Mouse (Mus musculus): ENCODE results near the gene Gm42421.

Gm42421 gene

DNA sequence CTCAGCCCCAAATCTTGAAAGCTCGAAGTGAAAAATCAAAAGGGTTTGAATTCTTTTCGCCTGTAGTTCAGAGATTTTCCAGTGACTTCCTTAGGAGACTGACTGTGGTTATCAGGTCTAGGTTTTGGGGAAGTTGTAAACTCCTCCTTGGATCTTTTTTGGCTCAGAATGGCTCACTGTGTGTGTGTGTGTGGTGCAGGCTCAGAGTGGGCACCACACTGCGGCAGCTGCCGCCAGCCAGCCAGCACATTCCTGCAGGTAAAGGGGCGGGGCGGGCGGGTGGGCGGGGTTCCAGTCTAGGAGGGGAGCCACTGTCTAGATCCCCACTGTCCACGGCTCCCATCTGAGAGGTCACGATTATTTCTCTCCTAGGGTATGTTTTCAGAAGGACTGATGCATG lies 13.6 kb downstream of the Gm42421 start:
- DNase-seq = no peak

DNA sequence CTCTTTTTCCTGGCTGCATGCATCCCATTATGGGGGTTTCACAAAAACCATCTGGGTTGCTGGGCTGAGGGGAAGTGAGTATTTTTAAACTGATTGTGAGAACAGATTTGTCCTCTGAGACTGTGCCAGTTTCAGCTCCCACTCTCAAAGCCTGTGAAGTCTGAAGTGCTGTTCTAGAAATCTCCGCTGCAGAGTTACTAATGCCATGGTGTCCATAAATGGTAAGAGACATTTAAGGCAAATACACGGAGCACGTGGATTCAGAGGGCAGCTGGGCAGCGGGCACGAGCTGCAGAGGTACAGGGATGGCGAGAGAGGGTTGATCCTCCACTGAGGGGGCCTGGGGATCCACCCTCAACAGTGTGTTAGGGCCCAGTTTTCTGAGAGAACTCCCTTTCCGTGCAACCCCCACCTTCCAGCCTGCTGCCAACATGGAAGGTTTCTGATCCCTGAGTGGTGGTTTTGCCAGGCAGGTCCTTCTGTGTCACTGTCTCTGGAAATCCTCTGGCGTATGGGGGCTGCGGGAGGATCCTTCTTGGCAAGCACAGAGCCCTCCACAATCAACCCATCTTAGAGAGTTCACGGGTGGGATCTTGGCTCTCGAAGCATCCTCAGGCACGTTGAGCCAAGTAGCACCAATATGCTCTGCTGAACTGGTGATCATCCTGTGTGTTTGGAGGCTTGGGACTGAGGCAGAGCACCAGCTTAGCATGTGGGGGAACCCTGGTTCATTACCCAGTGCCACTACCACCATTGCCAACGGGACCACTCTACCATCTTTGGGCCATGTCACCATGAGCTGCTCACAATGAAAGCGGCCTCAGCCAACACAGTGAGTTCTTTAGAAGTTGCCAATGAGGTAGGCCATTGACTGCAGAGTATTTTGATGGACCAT lies 15.5 kb downstream of the Gm42421 start:
- peak; percentile 78 for DNase-seq

DNA sequence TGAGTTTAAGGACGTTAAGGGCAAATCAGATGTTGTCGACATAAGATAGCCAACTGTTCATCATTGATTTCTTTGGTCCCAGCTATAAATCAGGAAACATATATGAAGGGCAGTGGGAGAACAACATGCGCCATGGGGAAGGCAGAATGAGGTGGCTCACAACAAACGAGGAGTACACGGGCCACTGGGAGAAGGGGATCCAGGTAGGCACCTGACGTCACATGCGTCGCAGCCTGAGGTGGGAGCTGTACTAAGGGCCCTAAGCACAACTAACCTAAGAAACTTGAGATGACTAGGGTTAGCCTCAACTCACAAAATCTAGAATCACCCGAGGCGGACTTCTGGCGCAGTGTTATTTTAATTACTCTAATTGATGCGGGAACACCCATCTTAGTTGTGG lies 20.4 kb downstream of the Gm42421 start:
- DNase-seq = no peak

DNA sequence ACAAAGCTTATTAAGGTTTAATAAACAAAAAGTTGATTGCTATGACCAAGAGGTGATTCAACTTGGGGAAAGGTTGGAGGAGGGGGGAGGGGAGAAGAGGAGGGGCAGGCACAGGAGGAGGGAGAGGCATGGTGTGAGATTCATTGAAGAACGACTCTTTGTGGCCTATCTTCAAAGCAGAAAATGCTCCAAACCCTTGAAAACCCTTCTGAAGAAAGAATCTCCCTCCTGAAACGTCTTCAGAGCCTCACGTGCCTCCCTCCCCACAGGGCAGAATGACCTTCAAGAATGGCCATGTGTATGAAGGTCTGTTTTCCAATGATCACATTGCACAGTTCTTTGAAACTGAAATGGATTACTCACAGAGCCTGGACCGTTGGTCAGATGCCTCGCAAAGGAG lies 22.0 kb downstream of the Gm42421 start:
- no peak for DNase-seq

DNA sequence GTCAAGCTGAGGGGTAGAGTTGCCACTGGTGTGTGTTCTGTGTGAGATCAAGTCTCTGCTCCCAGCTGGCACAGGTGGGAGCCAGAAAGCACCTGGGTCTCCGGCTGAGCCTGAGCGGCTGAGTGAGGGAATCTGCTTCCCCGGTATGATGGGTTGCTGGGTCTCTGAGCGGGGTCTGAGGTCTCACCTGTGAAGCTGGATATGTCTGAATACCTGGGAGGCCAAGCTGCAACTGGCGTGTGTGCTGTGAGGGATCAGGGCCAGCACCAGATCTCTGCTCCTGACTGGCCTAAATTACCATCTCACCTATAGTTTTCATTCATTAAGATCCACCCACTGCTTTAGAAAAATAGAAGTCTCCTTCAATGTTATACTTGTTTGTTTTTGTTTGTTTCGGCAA lies 29.1 kb downstream of the Gm42421 start:
- DNase-seq = no peak

DNA sequence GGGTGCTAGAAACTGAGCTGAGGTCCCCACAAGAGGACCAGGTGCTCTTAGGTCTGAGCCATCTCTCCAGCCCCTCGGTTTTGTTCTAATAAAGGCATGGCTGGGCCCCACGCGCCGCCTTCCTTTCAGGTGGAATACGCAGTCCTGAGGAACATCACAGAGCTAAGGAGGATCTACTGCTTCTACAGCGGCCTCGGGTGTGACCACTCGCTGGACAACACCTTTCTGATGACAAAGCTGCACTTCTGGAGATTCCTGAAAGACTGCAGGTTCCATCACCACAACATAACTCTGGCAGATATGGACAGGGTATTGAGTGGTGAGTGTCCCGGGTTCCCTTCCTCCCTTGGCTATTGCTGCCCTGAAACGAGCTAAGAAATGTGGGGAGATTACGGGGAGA lies 31.6 kb downstream of the Gm42421 start:
- no peak for DNase-seq

DNA sequence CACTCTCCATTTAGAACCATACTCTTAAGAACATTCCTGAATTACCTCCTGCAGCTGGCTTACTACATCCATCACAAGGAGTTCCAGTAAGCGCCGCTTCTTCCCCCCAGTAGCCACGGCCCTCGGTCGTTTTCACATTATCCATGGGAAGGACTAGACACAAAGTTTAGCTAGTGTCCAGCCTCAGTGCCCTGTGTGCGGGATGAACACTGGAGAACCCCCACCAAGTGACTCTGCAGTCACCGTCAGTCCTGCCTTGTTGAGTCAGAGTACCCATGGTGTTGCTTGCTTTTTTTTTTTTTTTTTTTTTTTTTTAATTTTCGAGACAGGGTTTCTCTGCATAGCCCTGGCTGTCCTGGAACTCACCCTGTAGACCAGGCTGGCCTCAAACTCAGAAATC lies 33.2 kb downstream of the Gm42421 start:
- DNase-seq = no peak

DNA sequence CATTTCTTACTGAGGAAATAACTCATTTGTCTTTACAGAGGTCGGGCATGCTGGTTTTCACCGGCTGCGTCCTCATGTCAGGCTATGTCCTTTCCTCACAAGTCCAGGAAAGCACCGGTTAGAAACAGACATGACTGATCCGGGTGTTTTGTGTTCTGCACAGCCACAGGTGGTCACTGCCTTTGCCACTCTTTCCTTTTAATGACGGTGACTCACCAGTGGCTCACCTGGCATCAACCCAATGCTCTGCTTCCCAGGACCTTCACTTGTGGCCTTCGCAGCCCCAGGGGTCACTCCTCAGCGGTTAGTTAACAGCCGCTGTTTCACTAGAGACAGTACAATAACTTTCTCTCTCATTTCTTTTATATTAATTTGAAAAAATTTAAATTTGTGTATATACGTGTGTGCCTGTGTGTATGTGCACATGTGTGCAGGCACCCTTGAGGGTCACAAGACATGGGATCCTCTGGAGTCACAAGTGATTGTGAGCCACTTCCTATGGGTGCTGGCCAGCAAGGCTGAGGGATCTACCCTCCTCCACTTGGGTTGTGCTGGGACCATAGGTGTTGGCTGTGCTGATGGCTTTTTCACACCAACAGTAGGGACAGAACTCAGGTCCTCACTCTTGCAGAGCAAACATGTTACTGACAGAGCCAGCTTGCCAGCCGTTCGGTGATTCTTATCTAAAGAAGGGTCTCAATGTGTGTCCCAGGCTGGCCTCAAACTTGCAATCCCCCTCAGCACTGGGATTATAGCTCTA lies 37.8 kb downstream of the Gm42421 start:
- DNase-seq = no peak

DNA sequence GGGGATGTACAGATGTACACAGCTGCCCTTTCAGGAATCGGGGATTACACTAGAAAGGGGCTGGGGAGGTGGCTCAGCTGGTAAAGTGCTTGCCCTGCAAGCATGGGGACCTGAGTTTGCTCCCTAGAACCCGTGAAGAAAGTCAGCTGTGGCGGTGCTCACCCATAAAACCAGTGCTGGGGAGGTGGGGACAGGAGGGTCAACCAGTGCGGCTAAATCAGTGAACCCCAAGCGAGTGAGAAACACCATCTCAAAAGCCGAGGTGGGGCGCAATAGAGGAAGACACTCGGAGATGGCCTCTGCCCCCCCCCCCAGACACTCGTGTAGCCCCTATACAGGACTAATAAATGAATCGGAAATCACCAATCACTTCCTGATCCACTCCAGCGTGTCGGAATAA lies 38.7 kb downstream of the Gm42421 start:
- no peak for DNase-seq

DNA sequence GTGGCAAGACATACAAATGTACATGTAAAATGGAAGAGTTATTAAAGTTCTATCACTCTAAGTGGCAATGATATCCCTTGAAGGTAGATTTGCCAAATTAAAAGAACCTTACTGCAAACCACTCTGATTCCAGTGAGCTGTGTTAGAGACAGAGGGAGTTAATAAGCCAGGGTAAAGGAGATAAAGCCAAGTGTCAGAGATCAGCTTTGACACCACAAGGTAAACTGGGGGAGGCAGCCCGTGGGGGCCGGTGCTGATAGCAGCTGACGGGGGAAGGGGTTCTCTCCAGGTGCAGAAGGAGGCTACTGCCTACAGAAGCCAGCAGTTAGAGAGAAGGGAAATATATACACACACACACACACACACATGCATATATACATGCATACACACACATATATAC lies 44.7 kb downstream of the Gm42421 start:
- no peak for DNase-seq

DNA sequence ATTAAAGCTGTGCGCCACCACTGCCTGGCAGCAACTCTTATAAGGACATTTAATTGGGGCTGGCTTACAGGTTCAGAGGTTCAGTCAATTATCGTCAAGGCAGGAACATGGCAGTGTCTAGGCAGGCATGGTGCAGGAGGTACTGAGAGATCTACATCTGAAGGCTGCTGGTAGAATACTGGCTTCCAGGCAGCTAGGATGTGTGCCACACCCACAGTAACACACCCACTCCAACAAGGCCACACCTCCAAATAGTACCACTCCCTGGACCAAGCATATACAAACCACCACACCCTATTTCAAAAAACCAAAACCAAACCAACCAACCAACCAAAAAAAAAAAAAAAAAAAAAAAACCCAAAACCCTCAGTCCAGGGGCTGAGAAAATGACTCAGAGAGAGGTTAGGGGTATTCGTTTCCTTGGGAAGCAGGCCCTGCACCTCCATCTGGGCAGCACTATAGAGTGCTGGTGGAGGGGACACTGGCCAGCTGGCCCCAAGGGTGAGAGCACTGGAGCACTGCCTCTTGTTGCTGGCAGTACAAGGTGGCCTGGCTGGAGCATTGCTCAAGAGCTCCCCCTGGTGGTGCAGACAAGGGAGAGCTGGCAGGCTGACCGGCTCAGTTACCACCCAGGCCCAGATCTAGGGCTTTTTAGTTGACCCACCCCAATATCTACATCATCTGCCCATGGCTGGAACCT lies 47.1 kb downstream of the Gm42421 start:
- peak; percentile 48 for DNase-seq

DNA sequence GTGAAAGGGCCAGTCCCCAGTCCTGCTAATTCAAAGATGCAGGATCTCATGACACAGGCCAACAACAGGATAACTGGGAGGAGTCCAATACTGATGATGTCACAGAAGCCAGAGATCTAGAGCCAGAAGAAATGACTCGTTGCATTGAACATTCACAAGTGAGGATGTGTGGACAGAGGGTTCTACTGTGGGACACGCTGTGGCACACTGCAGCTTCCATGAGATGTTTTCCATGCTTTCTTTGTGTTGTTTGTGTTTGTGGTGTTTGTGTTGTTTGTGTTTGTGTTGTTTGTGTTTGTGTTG lies 47.6 kb downstream of the Gm42421 start:
- no peak for DNase-seq

DNA sequence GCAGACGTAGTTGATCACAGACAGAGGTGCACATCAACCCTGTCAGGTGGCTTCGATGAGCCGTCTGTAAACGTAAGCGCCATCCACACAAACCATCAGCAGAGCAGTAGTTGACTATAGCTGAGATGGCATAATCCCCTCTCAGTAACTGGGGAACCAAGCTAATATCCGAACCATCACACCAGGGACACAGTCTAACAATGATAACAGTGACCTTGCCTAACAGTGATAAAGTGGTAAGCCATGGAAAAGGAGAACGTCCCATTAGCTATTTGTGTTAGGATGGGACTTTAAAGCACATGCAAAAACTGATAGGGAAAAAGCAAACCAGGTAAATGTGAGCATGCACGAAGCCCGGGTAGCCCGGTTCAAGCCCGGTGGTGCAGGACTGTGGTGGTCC lies 48.3 kb downstream of the Gm42421 start:
- DNase-seq = no peak

DNA sequence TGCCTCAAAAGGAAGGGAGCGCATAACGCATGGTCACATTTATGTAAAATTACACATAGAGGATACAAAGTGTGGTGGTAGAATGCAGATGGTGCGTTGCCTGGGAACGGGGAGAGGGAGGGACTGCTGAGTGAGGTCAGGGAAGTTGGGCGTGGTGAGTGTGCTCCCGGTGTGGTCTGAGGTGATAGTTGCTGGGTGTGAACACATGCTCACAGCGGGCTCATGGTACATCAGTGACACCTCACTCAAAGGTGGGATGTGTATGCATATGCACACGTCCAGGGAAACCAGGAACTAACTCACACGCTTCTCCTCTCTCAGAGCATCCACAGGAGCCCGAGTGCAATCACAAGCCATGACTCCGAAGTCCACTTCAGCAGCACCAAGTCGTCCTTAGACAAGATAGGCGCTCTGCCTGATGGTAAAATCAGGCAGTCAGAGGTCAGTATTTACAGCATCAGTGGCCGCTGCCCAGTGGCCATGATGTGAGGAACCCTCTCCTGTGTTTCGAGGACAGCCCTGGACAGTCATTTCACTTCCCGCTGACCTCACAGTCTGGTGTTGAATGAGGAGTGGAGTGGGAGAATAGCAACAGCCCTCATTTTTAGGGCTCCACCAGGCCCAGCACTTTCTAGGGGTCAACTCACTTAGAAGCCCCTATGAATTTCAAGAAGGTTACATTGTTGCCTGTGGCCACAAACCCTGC lies 48.9 kb downstream of the Gm42421 start:
- no peak for DNase-seq

DNA sequence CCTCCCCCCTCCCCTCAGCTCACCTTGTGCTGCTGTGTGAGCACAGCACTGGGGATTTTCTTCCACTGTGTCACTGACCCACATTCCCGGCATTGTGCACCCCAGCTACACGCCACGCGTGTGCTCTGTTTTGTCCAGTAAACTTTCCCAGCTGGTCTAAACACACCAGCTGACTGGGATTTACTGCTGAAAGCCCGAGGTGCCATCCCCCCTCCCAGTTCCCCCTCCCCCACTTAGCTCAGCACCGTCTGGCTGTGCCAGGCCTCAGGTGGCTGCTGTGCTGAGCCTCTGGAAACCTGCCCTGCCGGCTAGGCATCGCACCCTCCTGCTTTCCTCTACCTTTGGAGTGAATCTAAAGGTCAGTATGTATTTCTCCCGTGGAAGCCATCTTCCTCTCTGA lies 52.9 kb downstream of the Gm42421 start:
- DNase-seq = no peak

DNA sequence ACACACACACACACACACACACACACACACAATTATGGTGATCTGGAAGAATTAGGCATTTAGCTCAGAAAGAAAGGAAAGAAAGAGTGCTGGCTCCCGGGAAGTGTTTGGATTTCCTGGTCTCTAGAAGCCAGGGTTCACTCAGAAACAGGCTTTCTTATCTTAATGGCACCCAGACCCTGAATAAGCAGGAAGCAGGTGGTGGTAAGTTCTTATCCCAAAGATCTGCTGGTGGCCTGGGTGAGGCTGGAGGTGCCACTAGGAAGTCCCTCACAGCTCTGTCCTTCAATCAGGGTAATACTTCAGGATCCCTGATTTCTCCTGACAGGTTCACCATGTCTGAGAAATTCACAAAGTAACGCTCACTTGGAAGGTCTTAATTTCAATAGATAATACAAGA lies 54.4 kb downstream of the Gm42421 start:
- no peak for DNase-seq

DNA sequence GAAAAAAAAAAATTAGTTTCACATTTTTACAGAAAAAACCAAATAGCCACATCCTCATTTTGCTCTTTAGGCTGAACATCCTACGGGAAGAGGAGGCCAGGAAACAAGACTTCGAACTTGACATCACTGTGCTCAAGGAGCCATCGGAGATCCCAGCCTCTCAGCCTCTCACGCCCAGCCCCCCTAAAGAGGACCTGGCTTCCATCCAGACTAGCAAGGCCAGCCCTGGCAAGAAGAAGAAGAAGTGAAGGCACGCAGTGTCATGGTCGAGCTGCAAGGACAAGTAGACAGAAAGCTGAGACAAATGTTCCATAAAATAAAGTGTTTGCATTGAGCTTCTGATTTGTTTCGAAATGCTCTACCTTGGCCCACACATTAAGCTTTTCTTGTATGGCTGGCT lies 57.4 kb downstream of the Gm42421 start:
- no peak for DNase-seq

Data from right cerebral cortex, postnatal 25 days (tissue).